Mouse (Mus musculus): ENCODE results near the gene Mapk1ip1l. TPM values are rescaled to one million over a fixed set of nuclear protein-coding genes. Genes with fewer than 3 reads are reported as not detected.

Mapk1ip1l gene
- total and polyA plus RNA-seq, 2 experiments from 2014 or later = 36.3 to 51.0 TPM

GRCm38 (mm10) chr14:47367461-47367860, 69.4 kb downstream of the Mapk1ip1l start, which contains the start of gene Lgals3:
Gene Lgals3, plus strand, starts transcription at chr14:47367751.
- peaks cover 13% of the 10 kb centered on the region; the same call in 1 of the 2 replicates for H3K4me1 ChIP-seq (ENCODE audit: insufficient read depth, low read length)
- H3K36me3 ChIP-seq (ENCODE audit: insufficient read depth, low read length) = no peaks in the 10 kb centered on the region
- no peak within 1 kb of the TSS for H3K4me3 ChIP-seq (ENCODE audit: low read depth, low read length)
- ATAC-seq (ENCODE audit: low FRiP score) = peak; percentile 94
- H3K27me3 ChIP-seq (ENCODE audit: insufficient read depth, low read length) = no peaks in the 10 kb centered on the region
- H3K4me2 ChIP-seq (ENCODE audit: low read depth, low read length, poor library complexity, severe bottlenecking) = peak within 1 kb of the TSS; percentile 41
- peak; percentile 87 for DNase-seq (ENCODE audit: low spot score)
- H3K27ac ChIP-seq (ENCODE audit: low read depth, low read length) = peak within 1 kb of the TSS; percentile 79
- TF ChIP-seq CTCF (IDR thresholded peaks at IDR 0.05) = no peak
- 15% methylated on average over 9 of the region's 9 CpGs for WGBS
- no peaks in the 10 kb centered on the region for H3K9me3 ChIP-seq (ENCODE audit: low read length)
- H3K9ac ChIP-seq (replicated peaks; ENCODE audit: low read length, poor library complexity, severe bottlenecking) = no peak within 1 kb of the TSS

GRCm38 (mm10) chr14:47369741-47370140, 71.7 kb downstream of the Mapk1ip1l start:
- Histone ChIP-seq H3K4me3 (ENCODE audit: low read depth, low read length) (no peak overlapping the region), H3K4me2 (ENCODE audit: low read depth, low read length, poor library complexity, severe bottlenecking) (no peak overlapping the region), H3K9ac (replicated peaks; ENCODE audit: low read length, poor library complexity, severe bottlenecking) (no peak overlapping the region), H3K36me3 (ENCODE audit: insufficient read depth, low read length) (no peaks in the 10 kb centered on the region), H3K27ac (ENCODE audit: low read depth, low read length) (no peak overlapping the region), H3K4me1 (ENCODE audit: insufficient read depth, low read length) (peaks cover 20% of the 10 kb centered on the region), H3K9me3 (ENCODE audit: low read length) (no peaks in the 10 kb centered on the region), H3K27me3 (ENCODE audit: insufficient read depth, low read length) (0 out of 2 replicates have a peak, but pooled peaks cover 7% of the 10 kb centered on the region)
- TF ChIP-seq CTCF (IDR thresholded peaks at IDR 0.05) = no peak
- 91% methylated on average over 5 of the region's 5 CpGs for WGBS
- ATAC-seq (ENCODE audit: low FRiP score) (no peak), DNase-seq (ENCODE audit: low spot score) (no peak)

- TF ChIP-seq CTCF (IDR thresholded peaks at IDR 0.05) = no peak
- DNase-seq (ENCODE audit: low spot score) = no peak
- H3K4me3 ChIP-seq (ENCODE audit: low read depth, low read length) = no peak overlapping the region
- H3K36me3 ChIP-seq (ENCODE audit: insufficient read depth, low read length) = no peaks in the 10 kb centered on the region
- H3K4me2 ChIP-seq (ENCODE audit: low read depth, low read length, poor library complexity, severe bottlenecking) = no peak overlapping the region
- peaks cover 20% of the 10 kb centered on the region for H3K4me1 ChIP-seq (ENCODE audit: insufficient read depth, low read length)
- H3K9ac ChIP-seq (replicated peaks; ENCODE audit: low read length, poor library complexity, severe bottlenecking) = no peak overlapping the region
- no peak overlapping the region for H3K27ac ChIP-seq (ENCODE audit: low read depth, low read length)
- 96% methylated on average over 3 of the region's 3 CpGs for WGBS
- ATAC-seq (ENCODE audit: low FRiP score) = no peak
- no peaks in the 10 kb centered on the region for H3K9me3 ChIP-seq (ENCODE audit: low read length)
- 0 out of 2 replicates have a peak, but pooled peaks cover 7% of the 10 kb centered on the region for H3K27me3 ChIP-seq (ENCODE audit: insufficient read depth, low read length)
These were observed 72.7 kb downstream of the Mapk1ip1l start for GRCm38 (mm10) chr14:47370790-47371189.

- no peak overlapping the region for H3K4me2 ChIP-seq (ENCODE audit: low read depth, low read length, poor library complexity, severe bottlenecking)
- WGBS = 58% methylated on average over 6 of the region's 6 CpGs
- TF ChIP-seq CTCF (IDR thresholded peaks at IDR 0.05) = no peak
These were observed 73.6 kb downstream of the Mapk1ip1l start for GRCm38 (mm10) chr14:47371689-47372088.

More at GRCm38 (mm10) chr14:47371689-47372088, 73.6 kb downstream of the Mapk1ip1l start:
- ATAC-seq (ENCODE audit: low FRiP score) (no peak), DNase-seq (ENCODE audit: low spot score) (no peak)
- H3K36me3 ChIP-seq (ENCODE audit: insufficient read depth, low read length) = no peaks in the 10 kb centered on the region
- no peak overlapping the region for H3K9ac ChIP-seq (replicated peaks; ENCODE audit: low read length, poor library complexity, severe bottlenecking)
- no peak overlapping the region for H3K4me3 ChIP-seq (ENCODE audit: low read depth, low read length)
- no peaks in the 10 kb centered on the region for H3K9me3 ChIP-seq (ENCODE audit: low read length)
- H3K27ac ChIP-seq (ENCODE audit: low read depth, low read length) = no peak overlapping the region
- H3K27me3 ChIP-seq (ENCODE audit: insufficient read depth, low read length) = 0 out of 2 replicates have a peak, but pooled peaks cover 7% of the 10 kb centered on the region
- H3K4me1 ChIP-seq (ENCODE audit: insufficient read depth, low read length) = peaks cover 17% of the 10 kb centered on the region

Other genes with a start within 250 kb of the Mapk1ip1l start
- 8.8 and 9.4 TPM in 2 replicates for gene Gch1, start 108.9 kb upstream of the Mapk1ip1l start, total RNA-seq (2014; rRNA removed)
- gene Gch1, start 108.9 kb upstream of the Mapk1ip1l start, polyA plus RNA-seq (2015; fragmentation: Nextera tagmentation; extraction: Ambion mirVana) = 5.3 and 6.9 TPM in 2 replicates
- gene Wdhd1, start 21.4 kb upstream of the Mapk1ip1l start, total RNA-seq (2014; rRNA removed) = 9.8 and 12.3 TPM in 2 replicates
- 7.8 and 8.8 TPM in 2 replicates for gene Wdhd1, start 21.4 kb upstream of the Mapk1ip1l start, polyA plus RNA-seq (2015; fragmentation: Nextera tagmentation; extraction: Ambion mirVana)
- 7.9 and 10.0 TPM in 2 replicates for gene Socs4, start 21.3 kb upstream of the Mapk1ip1l start, total RNA-seq (2014; rRNA removed)
- 1.7 and 2.7 TPM in 2 replicates for gene Socs4, start 21.3 kb upstream of the Mapk1ip1l start, polyA plus RNA-seq (2015; fragmentation: Nextera tagmentation; extraction: Ambion mirVana)
- 3.7 and 14.6 TPM in 2 replicates for gene Lgals3, start 69.5 kb downstream of the Mapk1ip1l start, total RNA-seq (2014; rRNA removed)
- 5.2 and 6.3 TPM in 2 replicates for gene Lgals3, start 69.5 kb downstream of the Mapk1ip1l start, polyA plus RNA-seq (2015; fragmentation: Nextera tagmentation; extraction: Ambion mirVana)
- 1.2 and 1.7 TPM in 2 replicates for gene Dlgap5, start 120.1 kb downstream of the Mapk1ip1l start, total RNA-seq (2014; rRNA removed)
- 1.9 and 2.2 TPM in 2 replicates for gene Dlgap5, start 120.1 kb downstream of the Mapk1ip1l start, polyA plus RNA-seq (2015; fragmentation: Nextera tagmentation; extraction: Ambion mirVana)
- gene Fbxo34, start 152.2 kb downstream of the Mapk1ip1l start, total RNA-seq (2014; rRNA removed) = 29.7 and 29.9 TPM in 2 replicates
- 36.5 and 45.5 TPM in 2 replicates for gene Fbxo34, start 152.2 kb downstream of the Mapk1ip1l start, polyA plus RNA-seq (2015; fragmentation: Nextera tagmentation; extraction: Ambion mirVana)